Mouse (Mus musculus) thymus, adult 2 months (tissue): ENCODE measurements at regions not wholly inside any gene's neighbourhood (a gene's known extent, or its start where the extent isn't known, plus 50 kb on each side); places are given as distances from the start of the nearest gene placed in this dataset.

ENCODE experiments used
- CTCF ChIP-seq: fragments of 200-500 bp; IDR thresholded peaks from 2 replicates; pipeline ENCODE4 v1.5.1; 2012; ENCODE audit warnings: mild to moderate bottlenecking, control low read depth, low read length, moderate library complexity, borderline replicate concordance; ENCODE audit not compliant: control insufficient read depth, poor library complexity, insufficient read depth; ENCODE audit errors: extremely low read depth
- POLR2A ChIP-seq: fragments of 200-500 bp; IDR thresholded peaks from 2 replicates; pipeline ENCODE4 v1.6.1; 2012; ENCODE audit warnings: mild to moderate bottlenecking, low read length, control low read depth, moderate library complexity; ENCODE audit not compliant: control insufficient read depth, poor library complexity, insufficient read depth; ENCODE audit errors: extremely low read depth

DNA sequence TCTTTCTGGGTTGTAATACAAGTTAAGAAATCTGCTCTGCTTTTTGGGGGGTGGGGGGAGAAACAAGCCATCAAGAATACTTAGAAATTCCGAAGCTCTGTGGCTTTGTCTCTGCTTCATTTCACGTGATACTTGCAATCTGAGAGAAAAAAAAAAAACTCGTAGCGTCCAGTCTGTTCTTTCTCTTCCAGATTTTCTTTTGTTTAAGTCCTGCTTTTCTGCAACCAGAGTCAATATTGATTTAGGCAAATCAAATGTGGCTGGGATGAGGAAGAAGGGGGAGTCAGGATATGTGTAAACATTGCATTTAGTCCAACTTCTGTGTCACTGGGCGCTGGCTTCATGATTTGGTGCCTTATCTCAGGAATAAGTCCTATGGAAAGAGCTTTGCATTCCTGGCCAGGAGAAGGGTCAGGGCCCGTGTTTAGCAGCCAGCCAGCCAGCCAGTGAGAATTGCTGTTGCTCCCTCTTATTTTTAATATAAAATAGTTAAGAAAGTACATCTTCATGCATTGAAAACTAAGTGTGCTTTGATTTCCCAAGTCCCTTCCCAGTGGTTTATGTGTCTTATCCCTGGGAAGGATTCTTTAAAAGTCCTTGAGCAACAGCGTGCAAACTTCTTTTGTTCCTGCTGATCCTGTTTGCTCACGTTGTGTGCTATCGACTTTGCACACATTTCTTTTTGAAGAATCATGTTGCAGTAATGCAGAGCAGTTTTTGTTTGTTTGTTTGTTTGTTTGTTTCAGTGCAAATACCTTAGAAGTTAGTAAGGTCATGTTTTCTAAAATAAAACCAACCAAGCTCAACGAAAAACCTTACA lies 272.0 kb downstream of the Gm11146 start:
- TF ChIP-seq POLR2A = no peak
- TF ChIP-seq CTCF = no peak
